In genomic region chr12:85437172-85437876, GRCm38 (mm10) we compare ENCODE assay signal across 9 mouse cellular contexts. TPM values are rescaled to one million over a fixed set of nuclear protein-coding genes. Genes with fewer than 3 reads are reported as not detected.
DNase-seq lines count a peak whose midpoint lies in the region; ATAC-seq and TF ChIP-seq lines count a peak whose summit lies in the region.
"Had no signal": no experiment of that assay in that cellular context is flagged by ENCODE, and none has a peak within 500 bp of the region (broad histone marks: within the 10 kb centered on the region; RNA-seq: fewer than 3 reads in every experiment).

No protein-coding gene starts in this region.

- H3K4me2 ChIP-seq in limb, embryonic 14.5 days (replicated peaks; ENCODE audit: low read depth, low read length, severe bottlenecking) = no peak overlapping the region
- H3K4me2 ChIP-seq in stomach, embryonic 16.5 days (ENCODE audit: low read depth, low read length) = peak overlapping the region; percentile 6; the same call in 1 of the 2 replicates
- H3K4me2 ChIP-seq: neural tube, embryonic 12.5 days had no signal

- no peak overlapping the region for H3K9ac ChIP-seq in heart, adult 2 months (ENCODE audit: low read depth, low read length)
- H3K9ac ChIP-seq in limb, embryonic 14.5 days (ENCODE audit: low read depth, low read length, severe bottlenecking) = no peak overlapping the region
- no peak overlapping the region for H3K9ac ChIP-seq in stomach, embryonic 16.5 days (ENCODE audit: low read length)
- H3K9ac ChIP-seq: neural tube, embryonic 12.5 days had no signal

- intact Hi-C loops in heart, adult 2 months (cut with DNase I) = loop anchor here (5.0 kb wide), 2 partner anchors 35 to 90 kb away; partner anchors contain the start of gene Fos

- no peak overlapping the region for H3K4me3 ChIP-seq in heart, adult 2 months
- H3K4me3 ChIP-seq in limb, embryonic 14.5 days (replicated peaks; ENCODE audit: low read length) = no peak overlapping the region
- no peak overlapping the region for H3K4me3 ChIP-seq in stomach, embryonic 16.5 days (replicated peaks; ENCODE audit: low read length)
- H3K4me3 ChIP-seq: neural tube, embryonic 12.5 days had no signal

- peak overlapping the region; percentile 81 for H3K27ac ChIP-seq in heart, adult 2 months
- H3K27ac ChIP-seq in limb, embryonic 14.5 days (replicated peaks; ENCODE audit: low read depth, low read length) = peak overlapping the region; percentile 45
- peak overlapping the region; percentile 75 for H3K27ac ChIP-seq in stomach, embryonic 16.5 days (ENCODE audit: low read length)
- H3K27ac ChIP-seq: neural tube, embryonic 12.5 days had no signal

- no peaks in the 10 kb centered on the region for H3K9me3 ChIP-seq in limb, embryonic 14.5 days (ENCODE audit: control insufficient read depth, low read length)
- no peaks in the 10 kb centered on the region for H3K9me3 ChIP-seq in stomach, embryonic 16.5 days (replicated peaks; ENCODE audit: control insufficient read depth, low read length)
- H3K9me3 ChIP-seq: neural tube, embryonic 12.5 days had no signal

- no peaks in the 10 kb centered on the region for H3K79me2 ChIP-seq in heart, adult 2 months (replicated peaks; ENCODE audit: control insufficient read depth, insufficient read depth, low read length)

- peak; percentile 48 to 59 for DNase-seq in layer of hippocampus, postnatal 14 days (ENCODE audit: low spot score in 2 of 2)
- no peak for DNase-seq in layer of hippocampus, adult 8-10 months (ENCODE audit: low spot score in 2 of 2)
- peak; percentile 92 for DNase-seq in cerebellum, postnatal 14 days
- peak; percentile 65 to 73 for DNase-seq in heart, adult 2 months
- peak; percentile 59 for DNase-seq in limb, embryonic 14.5 days (ENCODE audit: low spot score)
- DNase-seq in MN1 (ENCODE audit: low spot score) = no peak
- no peak for DNase-seq in liver

- TF ChIP-seq POLR2A in heart, adult 2 months (IDR thresholded peaks at IDR 0.05; ENCODE audit: insufficient read depth, low read depth, low read length) = no peak
- TF ChIP-seq POLR2A in limb, embryonic 14.5 days (IDR thresholded peaks at IDR 0.05; ENCODE audit: borderline replicate concordance, extremely low read depth, insufficient read depth, insufficient read length) = no peak

- 24% methylated on average over 17 of the region's 17 CpGs for WGBS in heart, adult 2 months
- 36% methylated on average over 17 of the region's 17 CpGs for WGBS in limb, embryonic 14.5 days
- WGBS in stomach, embryonic 16.5 days = 51% methylated on average over 17 of the region's 17 CpGs

- H3K27me3 ChIP-seq in heart, adult 2 months (ENCODE audit: control insufficient read depth, insufficient read depth, low read length) = no peaks in the 10 kb centered on the region
- no peaks in the 10 kb centered on the region for H3K27me3 ChIP-seq in limb, embryonic 14.5 days (ENCODE audit: control insufficient read depth, insufficient read depth, low read length)
- H3K27me3 ChIP-seq in stomach, embryonic 16.5 days (ENCODE audit: control insufficient read depth, insufficient read depth, low read length) = no peaks in the 10 kb centered on the region
- H3K27me3 ChIP-seq: neural tube, embryonic 12.5 days had no signal

- peak; percentile 56 for TF ChIP-seq CTCF in heart, adult 2 months (IDR thresholded peaks at IDR 0.05)

- H3K4me1 ChIP-seq in heart, adult 2 months (ENCODE audit: control insufficient read depth, insufficient read depth, low read length) = peaks cover 10% of the 10 kb centered on the region
- H3K4me1 ChIP-seq in limb, embryonic 14.5 days (ENCODE audit: control insufficient read depth, insufficient read depth, low read length) = peaks cover 37% of the 10 kb centered on the region
- peaks cover 12% of the 10 kb centered on the region; the same call in 1 of the 2 replicates for H3K4me1 ChIP-seq in stomach, embryonic 16.5 days (ENCODE audit: control insufficient read depth, insufficient read depth, low read length)

- no peaks in the 10 kb centered on the region for H3K36me3 ChIP-seq in heart, adult 2 months (ENCODE audit: control insufficient read depth, insufficient read depth, low read length)
- H3K36me3 ChIP-seq in limb, embryonic 14.5 days (ENCODE audit: control insufficient read depth, insufficient read depth, low read length) = no peaks in the 10 kb centered on the region
- H3K36me3 ChIP-seq in stomach, embryonic 16.5 days (ENCODE audit: control insufficient read depth, insufficient read depth, low read length) = no peaks in the 10 kb centered on the region
- H3K36me3 ChIP-seq: neural tube, embryonic 12.5 days had no signal

- ATAC-seq in limb, embryonic 14.5 days (ENCODE audit: low FRiP score, low read depth) = peak; percentile 29
- no peak for ATAC-seq in stomach, embryonic 16.5 days (ENCODE audit: insufficient read depth, low FRiP score)

- 0 out of 2 replicates have a peak, but pooled peaks have one; percentile 33 for TF ChIP-seq EP300 in heart, adult 2 months (IDR thresholded peaks at IDR 0.05; ENCODE audit: insufficient read depth, low read depth, low read length)

RNA-seq across cellular contexts. Expression of gene Fos, which starts 36.4 kb away (rescaled TPM):
- 10 to 100 TPM; 12.9 to 16.5 TPM for total RNA-seq in layer of hippocampus, postnatal 14 days (2021)
- 10 to 100 TPM; 14.4 to 24.7 (median 21.0) TPM for total RNA-seq in layer of hippocampus, adult 8-10 months (2022)
- 1 to 10 TPM; 3.0 to 5.7 TPM for total RNA-seq in heart, adult 2 months (2021)
- polyA plus RNA-seq in heart, adult 2 months (2012; rRNA removed) = 9.1 and 12.6 TPM in 2 replicates
- polyA plus RNA-seq in limb, embryonic 14.5 days (2012; rRNA removed) = 13.6 and 19.7 TPM in 2 replicates
- 17.1 and 19.3 TPM in 2 replicates for polyA plus RNA-seq in limb, embryonic 14.5 days (2014; fragmentation: Nextera tagmentation; extraction: Ambion mirVana)
- 16.1 and 21.1 TPM in 2 replicates for polyA plus RNA-seq in stomach, embryonic 16.5 days (2015; fragmentation: Nextera tagmentation; extraction: Ambion mirVana)

Comparison
In these comparisons a context has a peak if more than half of its experiments do, and no peak if none do; other contexts are left out.
1. DNase-seq: peak in layer of hippocampus, postnatal 14 days (2 of 2), cerebellum, postnatal 14 days (2 of 2), heart, adult 2 months (2 of 2) and limb, embryonic 14.5 days (single experiment); none in layer of hippocampus, adult 8-10 months (0 of 2), MN1 (single experiment) and liver (single experiment).
2. Peak in every context shown above with its lines, with median percentiles within 50 percentile points of each other: H3K27ac ChIP-seq.